Mouse (Mus musculus) stomach, embryonic 14.5 days (tissue): ENCODE data around the gene Ccnb1. TPM values are rescaled to one million over a fixed set of nuclear protein-coding genes. Genes with fewer than 3 reads are reported as not detected.

Source experiments
- ATAC-seq: fragments of 200-750 bp; cut with Nextera tagmentation; 2 replicates; pipeline ENCODE4 v1.8.0; 2017; ENCODE audit warnings: low read depth, moderate TSS enrichment; ENCODE audit not compliant: insufficient number of reproducible peaks, insufficient read depth, low FRiP score
- H3K27ac ChIP-seq: fragments of 300-500 bp; sonication (generic); 2 replicates; pipeline ENCODE4 v1.5.1; 2014; ENCODE audit warnings: mild to moderate bottlenecking, low read length, moderate library complexity, mixed read lengths
- H3K27me3 ChIP-seq: fragments of 300-500 bp; sonication (generic); 2 replicates; pipeline ENCODE4 v1.6.1; 2014; ENCODE audit warnings: low read length, control low read depth, mixed read lengths; ENCODE audit not compliant: control insufficient read depth, insufficient read depth
- H3K36me3 ChIP-seq: fragments of 300-500 bp; sonication (generic); 2 replicates; pipeline ENCODE4 v1.6.1; 2014; ENCODE audit warnings: mild to moderate bottlenecking, control low read depth, low read length, moderate library complexity, mixed read lengths; ENCODE audit not compliant: control insufficient read depth, insufficient read depth
- H3K4me1 ChIP-seq: fragments of 300-500 bp; sonication (generic); 2 replicates; pipeline ENCODE4 v1.6.1; 2014; ENCODE audit warnings: low read length, control low read depth, mixed read lengths; ENCODE audit not compliant: control insufficient read depth, insufficient read depth
- H3K4me2 ChIP-seq: fragments of 300-500 bp; sonication (generic); replicated peaks from 2 replicates; pipeline ENCODE4 v1.6.1; 2014; ENCODE audit warnings: low read depth, low read length, control low read depth
- H3K4me3 ChIP-seq: fragments of 300-500 bp; sonication (generic); 2 replicates; pipeline ENCODE4 v1.5.1; 2014; ENCODE audit warnings: low read depth, low read length, control low read depth
- H3K9ac ChIP-seq: fragments of 300-500 bp; sonication (generic); replicated peaks from 2 replicates; pipeline ENCODE4 v1.6.1; 2014; ENCODE audit warnings: low read depth, mild to moderate bottlenecking, control low read depth, low read length, moderate library complexity, mixed read lengths
- H3K9me3 ChIP-seq: fragments of 300-500 bp; sonication (generic); 2 replicates; pipeline ENCODE4 v1.6.1; 2016; ENCODE audit warnings: low read depth, low read length, control low read depth; ENCODE audit not compliant: control insufficient read depth
- WGBS: fragments of 180-500 bp; shearing (Covaris S2); extraction: QIAGEN DNeasy Blood & Tissue Kit; methylation state at CpG from one replicate; pipeline ENCODE4 v1.1.7; 2014; 5-methylcytosine and 5-hydroxymethylcytosine counted together
- polyA plus RNA-seq: library from polyadenylated mRNA; unstranded; fragments of >200 nt; fragmentation: Nextera tagmentation; extraction: Ambion mirVana; gene quantifications from 2 replicates; pipeline ENCODE4 v1.2.1, GENCODE M21; 2014

Ccnb1 gene
- polyA plus RNA-seq, 1 experiment from 2014 or later: 246 TPM

- Histone ChIP-seq H3K36me3 (no peaks in the 10 kb centered on the region), H3K9ac (no peak overlapping the region), H3K4me1 (no peaks in the 10 kb centered on the region), H3K4me3 (no peak overlapping the region), H3K4me2 (no peak overlapping the region), H3K9me3 (no peaks in the 10 kb centered on the region), H3K27ac (no peak overlapping the region), H3K27me3 (no peaks in the 10 kb centered on the region)
- WGBS: 80% methylated on average over 6 of the region's 6 CpGs
- ATAC-seq: no peak
These were observed 33.4 kb downstream of the Ccnb1 start for GRCm38 (mm10) chr13:100753011-100753410.

- H3K9ac ChIP-seq: no peak overlapping the region
- no peak overlapping the region for H3K4me3 ChIP-seq
- H3K27me3 ChIP-seq: no peaks in the 10 kb centered on the region
- no peaks in the 10 kb centered on the region for H3K36me3 ChIP-seq
- 86% methylated on average over 8 of the region's 8 CpGs for WGBS
- ATAC-seq: no peak
- H3K27ac ChIP-seq: no peak overlapping the region
- H3K4me1 ChIP-seq: no peaks in the 10 kb centered on the region
- no peaks in the 10 kb centered on the region for H3K9me3 ChIP-seq
- H3K4me2 ChIP-seq: no peak overlapping the region
These were observed 33.8 kb downstream of the Ccnb1 start for GRCm38 (mm10) chr13:100752529-100752928.

- no peaks in the 10 kb centered on the region for H3K36me3 ChIP-seq
- no peaks in the 10 kb centered on the region for H3K4me1 ChIP-seq
- H3K9ac ChIP-seq: no peak overlapping the region
- 85% methylated on average over 3 of the region's 3 CpGs for WGBS
- H3K9me3 ChIP-seq: no peaks in the 10 kb centered on the region
- H3K27ac ChIP-seq: no peak overlapping the region
- ATAC-seq: no peak
- no peak overlapping the region for H3K4me2 ChIP-seq
- H3K4me3 ChIP-seq: no peak overlapping the region
- H3K27me3 ChIP-seq: no peaks in the 10 kb centered on the region
These were observed 35.0 kb downstream of the Ccnb1 start for GRCm38 (mm10) chr13:100751402-100751801.

GRCm38 (mm10) chr13:100750799-100751198 is 35.6 kb downstream of the Ccnb1 start:
- 75% methylated on average over 5 of the region's 5 CpGs for WGBS
- no peak for ATAC-seq

GRCm38 (mm10) chr13:100748638-100749037 is 37.7 kb downstream of the Ccnb1 start:
- Histone ChIP-seq H3K4me2 (no peak overlapping the region), H3K9ac (no peak overlapping the region), H3K4me3 (no peak overlapping the region), H3K36me3 (no peaks in the 10 kb centered on the region), H3K9me3 (no peaks in the 10 kb centered on the region), H3K4me1 (no peaks in the 10 kb centered on the region; the same call in 1 of the 2 replicates), H3K27me3 (no peaks in the 10 kb centered on the region), H3K27ac (no peak overlapping the region)
- ATAC-seq: no peak
- 52% methylated on average over 8 of the region's 8 CpGs for WGBS

More at GRCm38 (mm10) chr13:100750799-100751198, 35.6 kb downstream of the Ccnb1 start:
- Histone ChIP-seq H3K9me3 (no peaks in the 10 kb centered on the region), H3K4me2 (no peak overlapping the region), H3K9ac (no peak overlapping the region), H3K36me3 (no peaks in the 10 kb centered on the region), H3K4me1 (no peaks in the 10 kb centered on the region), H3K4me3 (no peak overlapping the region), H3K27ac (no peak overlapping the region), H3K27me3 (no peaks in the 10 kb centered on the region)

GRCm38 (mm10) chr13:100746090-100746489 is 40.3 kb downstream of the Ccnb1 start:
- Histone ChIP-seq H3K9ac (no peak overlapping the region), H3K4me2 (no peak overlapping the region), H3K4me3 (no peak overlapping the region), H3K9me3 (no peaks in the 10 kb centered on the region), H3K27ac (no peak overlapping the region), H3K36me3 (no peaks in the 10 kb centered on the region), H3K27me3 (no peaks in the 10 kb centered on the region), H3K4me1 (peaks cover 7% of the 10 kb centered on the region)
- ATAC-seq: no peak
- WGBS: 86% methylated on average over 3 of the region's 3 CpGs

GRCm38 (mm10) chr13:100744036-100744744 is 42.2 kb downstream of the Ccnb1 start, which contains the start of gene Mrps36:
Gene Mrps36, minus strand, starts transcription at chr13:100744659.
- peak; percentile 93 for ATAC-seq
- peaks cover 7% of the 10 kb centered on the region for H3K4me1 ChIP-seq

GRCm38 (mm10) chr13:100743346-100744035 is 42.9 kb downstream of the Ccnb1 start:
- peaks cover 7% of the 10 kb centered on the region for H3K4me1 ChIP-seq
- H3K9me3 ChIP-seq: no peaks in the 10 kb centered on the region
- peak; percentile 40 for ATAC-seq
- 46% methylated on average over 11 of the region's 11 CpGs for WGBS
- H3K27me3 ChIP-seq: no peaks in the 10 kb centered on the region
- peak overlapping the region; percentile 96 for H3K27ac ChIP-seq
- H3K4me2 ChIP-seq: peak overlapping the region; percentile 59
- no peaks in the 10 kb centered on the region for H3K36me3 ChIP-seq
- H3K4me3 ChIP-seq: peak overlapping the region; percentile 85
- no peak overlapping the region for H3K9ac ChIP-seq

More at GRCm38 (mm10) chr13:100744036-100744744, 42.2 kb downstream of the Ccnb1 start, which contains the start of gene Mrps36:
- WGBS: under 1% methylated on average over 51 of the region's 52 CpGs
- Histone ChIP-seq H3K9ac (peak within 1 kb of the TSS; percentile 81), H3K27ac (peak within 1 kb of the TSS; percentile 96), H3K27me3 (no peaks in the 10 kb centered on the region), H3K9me3 (no peaks in the 10 kb centered on the region), H3K36me3 (no peaks in the 10 kb centered on the region), H3K4me3 (peak within 1 kb of the TSS; percentile 85), H3K4me2 (peak within 1 kb of the TSS; percentile 59)
